Mouse (Mus musculus) ES-Bruce4 (cell line): Measurements from ENCODE around the gene Ctdnep1. TPM values are rescaled to one million over a fixed set of nuclear protein-coding genes. Genes with fewer than 3 reads are reported as not detected.

Source experiments
- H3K27ac ChIP-seq: 2 replicates; pipeline ENCODE4 v1.5.1; 2012; ENCODE audit warnings: low read length, inconsistent platforms; ENCODE audit not compliant: insufficient read depth
- H3K27me3 ChIP-seq: 2 replicates; pipeline ENCODE4 v1.6.1; 2012; ENCODE audit warnings: mild to moderate bottlenecking, low read length, inconsistent platforms; ENCODE audit not compliant: control insufficient read depth, poor library complexity, insufficient read depth, severe bottlenecking
- H3K36me3 ChIP-seq: 2 replicates; pipeline ENCODE4 v1.6.1; 2012; ENCODE audit warnings: inconsistent platforms, mild to moderate bottlenecking, low read length, moderate library complexity; ENCODE audit not compliant: control insufficient read depth, poor library complexity, insufficient read depth, severe bottlenecking
- H3K4me1 ChIP-seq: one replicate; pipeline ENCODE4 v1.8.1; 2011; ENCODE audit warnings: low read length; ENCODE audit not compliant: control insufficient read depth, insufficient read depth
- H3K4me3 ChIP-seq: 2 replicates; pipeline ENCODE4 v1.5.1; 2011; ENCODE audit warnings: low read depth, mild to moderate bottlenecking, low read length
- H3K9ac ChIP-seq: 2 replicates; pipeline ENCODE4 v1.6.1; 2012; ENCODE audit warnings: low read depth, mild to moderate bottlenecking, inconsistent platforms; ENCODE audit not compliant: poor library complexity, severe bottlenecking
- H3K9me3 ChIP-seq: replicated peaks from 2 replicates; pipeline ENCODE4 v1.6.1; 2012; ENCODE audit warnings: mild to moderate bottlenecking, low read length, inconsistent platforms; ENCODE audit not compliant: control insufficient read depth, poor library complexity, insufficient read depth, severe bottlenecking
- CTCF ChIP-seq: IDR thresholded peaks from one replicate; pipeline ENCODE4 v1.8.1; 2011; ENCODE audit warnings: low read depth, low read length
- EP300 ChIP-seq: IDR thresholded peaks from 2 replicates; pipeline ENCODE4 v1.6.1; 2011; ENCODE audit warnings: low read depth, low read length; ENCODE audit not compliant: insufficient read depth
- POLR2A ChIP-seq: IDR thresholded peaks from one replicate; pipeline ENCODE4 v1.8.1; 2011; ENCODE audit warnings: low read length; ENCODE audit not compliant: insufficient read depth
- polyA plus RNA-seq: library from polyadenylated mRNA; stranded (reverse); fragments of >200 nt; gene quantifications from 2 replicates; pipeline ENCODE4 v1.2.4, GENCODE M21; 2011; ENCODE audit warnings: low read depth; ENCODE audit not compliant: missing spikeins, insufficient read depth, insufficient read length

Gene Ctdnep1
- polyA plus RNA-seq, 1 experiment, result 61.9 TPM

DNA sequence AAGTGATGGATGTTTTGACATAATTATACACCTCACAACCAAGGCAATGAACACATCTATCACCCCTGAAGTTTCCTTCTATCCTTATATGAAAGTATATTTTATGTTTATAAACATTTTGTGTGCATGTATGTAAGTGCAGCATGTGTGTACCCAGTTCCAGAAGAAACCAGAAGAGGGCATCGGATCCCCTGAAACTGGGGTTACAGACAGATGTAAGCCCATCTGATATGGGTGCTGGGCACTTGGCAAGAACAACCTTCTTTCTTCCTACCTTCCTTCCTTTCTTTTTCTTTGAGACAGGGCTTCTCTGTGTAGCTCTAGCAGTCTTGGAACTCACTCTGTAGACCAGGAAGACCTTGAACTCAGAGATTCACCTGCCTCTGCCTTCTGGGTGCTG lies 24.7 kb upstream of the Ctdnep1 start:
- no peak for TF ChIP-seq CTCF
- no peak for TF ChIP-seq EP300
- no peak for TF ChIP-seq POLR2A
- H3K4me3 ChIP-seq, result no peak overlapping the region
- no peaks in the 10 kb centered on the region for H3K27me3 ChIP-seq
- H3K9ac ChIP-seq, result no peak overlapping the region
- H3K27ac ChIP-seq, result no peak overlapping the region
- no peaks in the 10 kb centered on the region for H3K9me3 ChIP-seq
- H3K36me3 ChIP-seq, result no peaks in the 10 kb centered on the region
- no peaks in the 10 kb centered on the region for H3K4me1 ChIP-seq

DNA sequence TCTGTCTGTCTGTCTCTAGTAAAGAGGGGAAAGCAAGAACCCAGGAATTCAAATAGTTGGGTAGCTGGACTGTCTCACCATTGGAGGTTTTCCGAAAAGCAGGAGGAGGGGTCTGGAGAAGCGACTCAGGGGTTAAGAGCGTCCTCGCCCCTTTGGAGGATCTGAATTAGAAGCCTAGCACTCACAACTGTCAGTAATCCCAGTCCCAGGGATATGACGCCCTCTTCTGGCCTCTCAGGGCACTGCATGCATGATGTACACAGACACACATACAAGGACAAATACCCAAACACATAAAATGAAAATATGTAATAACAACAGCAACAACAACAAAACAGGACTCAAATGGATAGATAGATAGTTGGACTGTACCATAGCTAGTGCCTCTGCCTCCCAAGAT lies 20.3 kb upstream of the Ctdnep1 start:
- H3K4me1 ChIP-seq, result no peaks in the 10 kb centered on the region
- peak; percentile 73 for TF ChIP-seq CTCF
- no peak for TF ChIP-seq EP300
- no peak for TF ChIP-seq POLR2A
- no peak overlapping the region for H3K4me3 ChIP-seq
- H3K27ac ChIP-seq, result no peak overlapping the region
- no peaks in the 10 kb centered on the region for H3K9me3 ChIP-seq
- no peaks in the 10 kb centered on the region for H3K36me3 ChIP-seq
- no peak overlapping the region for H3K9ac ChIP-seq
- H3K27me3 ChIP-seq, result no peaks in the 10 kb centered on the region

DNA sequence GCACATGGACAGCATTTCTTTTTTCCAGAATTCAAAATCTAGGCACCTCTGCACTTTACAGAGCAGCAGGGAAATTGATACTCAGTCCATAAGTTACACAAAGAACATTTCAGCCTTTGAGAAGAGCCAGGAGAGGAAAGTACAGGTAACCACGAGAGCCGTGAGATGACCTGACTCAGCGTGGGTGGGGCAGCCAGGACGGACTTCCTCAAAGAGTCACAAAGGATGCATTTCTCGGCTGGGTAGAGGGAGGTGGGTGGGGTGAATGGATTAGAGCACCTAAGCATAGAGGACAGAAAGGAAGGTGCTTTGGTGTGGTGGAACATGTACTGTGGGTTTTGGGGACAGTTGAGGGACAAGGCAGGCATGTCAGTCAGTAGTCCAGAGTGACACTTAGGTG lies 19.1 kb upstream of the Ctdnep1 start:
- H3K4me1 ChIP-seq, result no peaks in the 10 kb centered on the region
- no peak for TF ChIP-seq CTCF
- no peak for TF ChIP-seq POLR2A
- TF ChIP-seq EP300, result no peak
- H3K4me3 ChIP-seq, result no peak overlapping the region
- no peaks in the 10 kb centered on the region for H3K27me3 ChIP-seq
- no peaks in the 10 kb centered on the region for H3K9me3 ChIP-seq
- no peak overlapping the region for H3K9ac ChIP-seq
- H3K27ac ChIP-seq, result no peak overlapping the region
- no peaks in the 10 kb centered on the region for H3K36me3 ChIP-seq

DNA sequence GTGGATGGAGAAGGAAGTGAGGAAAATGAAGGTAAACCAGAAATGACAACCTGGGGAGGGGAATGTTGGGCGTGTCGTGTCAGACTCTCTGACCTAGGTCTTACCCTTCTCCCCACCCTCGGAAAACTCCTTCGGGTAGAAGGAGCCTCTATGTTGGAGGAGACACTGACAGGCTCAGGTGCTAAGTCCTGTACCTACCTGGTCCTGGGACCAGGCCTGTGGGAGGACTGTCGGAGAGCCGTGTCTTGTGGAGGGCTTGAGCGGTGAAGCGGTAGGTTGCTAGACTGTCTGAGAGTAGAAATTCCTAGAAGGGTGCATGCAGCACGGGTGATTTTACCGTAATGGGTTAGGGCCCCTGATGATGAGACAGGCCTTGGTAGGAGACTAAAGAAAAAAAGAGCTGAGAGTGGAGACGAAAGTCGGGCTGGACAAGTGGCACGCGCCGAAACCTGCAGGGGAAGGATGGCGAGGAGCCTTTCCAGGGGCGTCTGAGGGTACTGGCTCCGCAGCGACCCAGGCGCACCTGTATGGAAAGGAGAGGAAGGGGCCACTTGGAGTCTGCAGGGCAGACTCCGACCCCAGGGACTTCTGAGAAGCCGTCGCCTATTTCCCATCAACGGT lies 16.2 kb upstream of the Ctdnep1 start, which contains the start of gene Cldn7:
Gene Cldn7, plus strand, starts transcription at position 130 of the 621 bp plus-strand sequence.
- H3K4me1 ChIP-seq, result no peaks in the 10 kb centered on the region
- peak within 1 kb of the TSS; percentile 49 for H3K9ac ChIP-seq
- H3K27me3 ChIP-seq, result no peaks in the 10 kb centered on the region
- no peak for TF ChIP-seq EP300
- TF ChIP-seq CTCF, result no peak
- TF ChIP-seq POLR2A, result no peak
- no peaks in the 10 kb centered on the region for H3K9me3 ChIP-seq
- peak within 1 kb of the TSS; percentile 68 for H3K4me3 ChIP-seq
- H3K27ac ChIP-seq, result peak within 1 kb of the TSS; percentile 23; the same call in 1 of the 2 replicates
- peaks cover 17% of the 10 kb centered on the region for H3K36me3 ChIP-seq

DNA sequence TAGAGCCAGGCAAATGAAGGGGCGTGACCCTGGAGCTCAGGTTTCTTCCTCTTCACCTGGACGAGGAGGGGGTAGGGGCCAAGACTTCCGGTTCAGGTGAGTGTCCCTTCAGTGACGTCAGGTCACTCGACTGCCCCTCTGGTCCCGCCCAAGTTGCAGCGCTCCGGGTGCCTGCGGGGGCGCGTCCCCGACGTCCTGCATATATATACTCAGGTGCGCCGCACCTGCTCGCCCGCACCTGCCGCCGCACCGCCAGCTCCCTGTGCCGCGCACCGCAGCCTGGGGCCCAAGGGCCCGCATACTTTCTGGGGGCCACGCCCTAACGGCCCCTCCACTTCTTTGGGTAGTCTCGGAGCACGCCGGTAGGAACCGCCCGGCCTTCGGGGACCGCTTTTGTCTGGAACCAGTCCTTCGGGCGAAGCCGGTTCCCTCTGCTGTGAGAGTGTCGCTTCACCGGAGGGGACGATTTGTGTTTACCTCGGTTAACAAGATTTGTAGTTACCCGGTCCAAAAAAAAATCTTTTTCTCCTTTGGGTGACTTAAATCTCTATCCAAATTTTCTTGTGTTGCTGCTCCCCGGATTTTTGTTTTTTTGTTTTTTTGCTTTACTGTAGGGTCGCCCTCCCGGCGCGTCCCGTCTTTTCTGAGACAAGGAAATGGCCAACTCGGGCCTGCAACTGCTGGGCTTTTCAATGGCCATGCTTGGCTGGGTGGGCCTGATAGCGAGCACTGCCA lies 15.5 kb upstream of the Ctdnep1 start:
- peak overlapping the region; percentile 49 for H3K9ac ChIP-seq

More for the DNA sequence above, 15.5 kb upstream of the Ctdnep1 start:
- H3K27ac ChIP-seq, result no peak overlapping the region
- no peaks in the 10 kb centered on the region for H3K4me1 ChIP-seq
- H3K9me3 ChIP-seq, result no peaks in the 10 kb centered on the region
- H3K36me3 ChIP-seq, result peaks cover 24% of the 10 kb centered on the region
- H3K27me3 ChIP-seq, result no peaks in the 10 kb centered on the region
- TF ChIP-seq EP300 (peak; percentile 79), CTCF (no peak)
- peak overlapping the region; percentile 68 for H3K4me3 ChIP-seq
